Mouse (Mus musculus) midbrain, embryonic 10.5 days (tissue): ENCODE results near the gene Plekha5. TPM values are rescaled to one million over a fixed set of nuclear protein-coding genes. Genes with fewer than 3 reads are reported as not detected.
"Not testable (repeated sequence)": the region's sequence is repeated elsewhere in the genome, so short reads cannot be mapped to it uniquely, and the experiment has no call there.

ENCODE experiments used
- DNase-seq: peaks from one replicate; pipeline ENCODE4 v3.0.0-alpha.2; 2017; ENCODE audit warnings: low spot score
- H3K27ac ChIP-seq: fragments of 300-500 bp; sonication (generic); replicated peaks from 2 replicates; pipeline ENCODE4 v1.5.1; 2016; ENCODE audit warnings: mild to moderate bottlenecking
- H3K27me3 ChIP-seq: fragments of 300-500 bp; sonication (generic); 2 replicates; pipeline ENCODE4 v1.6.1; 2016; ENCODE audit warnings: low read depth, mild to moderate bottlenecking; ENCODE audit not compliant: poor library complexity, severe bottlenecking
- H3K36me3 ChIP-seq: fragments of 300-500 bp; sonication (generic); 2 replicates; pipeline ENCODE4 v1.6.1; 2016; ENCODE audit warnings: mild to moderate bottlenecking, moderate library complexity
- H3K4me1 ChIP-seq: fragments of 300-500 bp; sonication (generic); 2 replicates; pipeline ENCODE4 v1.6.1; 2016
- H3K4me3 ChIP-seq: fragments of 300-500 bp; sonication (generic); 2 replicates; pipeline ENCODE4 v1.5.1; 2016; ENCODE audit warnings: mild to moderate bottlenecking, moderate library complexity
- H3K9me3 ChIP-seq: fragments of 300-500 bp; sonication (generic); replicated peaks from 2 replicates; pipeline ENCODE4 v1.6.1; 2016; ENCODE audit warnings: mild to moderate bottlenecking
- WGBS: fragments of 180-500 bp; shearing (Covaris S2); methylation state at CpG from one replicate; pipeline ENCODE4 v1.1.7; 2016; 5-methylcytosine and 5-hydroxymethylcytosine counted together
- polyA plus RNA-seq: library from polyadenylated mRNA; unstranded; fragments of >200 nt; fragmentation: Nextera tagmentation; extraction: Ambion mirVana; gene quantifications from 2 replicates; pipeline ENCODE4 v1.2.1, GENCODE M21; 2016

Plekha5 gene
- polyA plus RNA-seq, 1 experiment from 2014 or later = 45.9 TPM

- H3K27ac ChIP-seq, H3K27me3 ChIP-seq, H3K9me3 ChIP-seq, H3K4me3 ChIP-seq, DNase-seq: not testable (repeated sequence)
- 97% methylated on average over 8 of the region's 8 CpGs for WGBS
- Histone ChIP-seq H3K36me3 (peaks cover 44% of the 10 kb centered on the region), H3K4me1 (peaks cover 81% of the 10 kb centered on the region)
These were observed 176.8 kb downstream of the Plekha5 start for GRCm38 (mm10) chr6:140600671-140601070.

- no peaks in the 10 kb centered on the region; the same call in 1 of the 2 replicates for H3K27me3 ChIP-seq
- no peaks in the 10 kb centered on the region for H3K9me3 ChIP-seq
- H3K36me3 ChIP-seq = peaks cover 39% of the 10 kb centered on the region
- H3K4me3 ChIP-seq = no peak overlapping the region
- H3K27ac ChIP-seq = no peak overlapping the region
- 92% methylated on average over 4 of the region's 4 CpGs for WGBS
- DNase-seq = no peak
- peaks cover 81% of the 10 kb centered on the region for H3K4me1 ChIP-seq
These were observed 177.3 kb downstream of the Plekha5 start for GRCm38 (mm10) chr6:140601175-140601574.

- Histone ChIP-seq H3K4me3 (no peak overlapping the region), H3K36me3 (peaks cover 24% of the 10 kb centered on the region), H3K9me3 (no peaks in the 10 kb centered on the region), H3K27me3 (no peaks in the 10 kb centered on the region; the same call in 1 of the 2 replicates), H3K4me1 (peaks cover 66% of the 10 kb centered on the region), H3K27ac (peak overlapping the region; percentile 81)
- 4% methylated on average over 8 of the region's 8 CpGs for WGBS
- peak; percentile 78 for DNase-seq
These were observed 179.5 kb downstream of the Plekha5 start for GRCm38 (mm10) chr6:140603228-140603944.

GRCm38 (mm10) chr6:140605173-140605572, 181.3 kb downstream of the Plekha5 start:
- 82% methylated on average over 5 of the region's 5 CpGs for WGBS
- peaks cover 16% of the 10 kb centered on the region for H3K36me3 ChIP-seq
- H3K4me3 ChIP-seq, DNase-seq, H3K9me3 ChIP-seq, H3K27me3 ChIP-seq: not testable (repeated sequence)
- H3K4me1 ChIP-seq = peaks cover 50% of the 10 kb centered on the region
- peak overlapping the region; percentile 81 for H3K27ac ChIP-seq

- peaks cover 50% of the 10 kb centered on the region for H3K4me1 ChIP-seq
- H3K4me3 ChIP-seq = no peak overlapping the region
- DNase-seq = no peak
- H3K27ac ChIP-seq = peak overlapping the region; percentile 61; the same call in 1 of the 2 replicates
- WGBS = 78% methylated on average over 3 of the region's 3 CpGs
- peaks cover 16% of the 10 kb centered on the region for H3K36me3 ChIP-seq
- no peaks in the 10 kb centered on the region; the same call in 1 of the 2 replicates for H3K27me3 ChIP-seq
- H3K9me3 ChIP-seq = no peaks in the 10 kb centered on the region
These were observed 181.9 kb downstream of the Plekha5 start for GRCm38 (mm10) chr6:140605732-140606131.

GRCm38 (mm10) chr6:140606534-140606933, 182.7 kb downstream of the Plekha5 start:
- no peak overlapping the region for H3K4me3 ChIP-seq
- no peaks in the 10 kb centered on the region for H3K9me3 ChIP-seq
- no peaks in the 10 kb centered on the region; the same call in 1 of the 2 replicates for H3K27me3 ChIP-seq
- WGBS = 64% methylated on average over 10 of the region's 10 CpGs
- H3K4me1 ChIP-seq = peaks cover 50% of the 10 kb centered on the region
- peak overlapping the region; percentile 61; the same call in 1 of the 2 replicates for H3K27ac ChIP-seq
- H3K36me3 ChIP-seq = peaks cover 11% of the 10 kb centered on the region
- DNase-seq = no peak

GRCm38 (mm10) chr6:140608666-140609065, 184.8 kb downstream of the Plekha5 start:
- H3K36me3 ChIP-seq = no peaks in the 10 kb centered on the region
- WGBS = 93% methylated on average over 6 of the region's 6 CpGs
- peaks cover 31% of the 10 kb centered on the region for H3K4me1 ChIP-seq
- no peaks in the 10 kb centered on the region for H3K9me3 ChIP-seq
- DNase-seq = no peak
- no peak overlapping the region for H3K27ac ChIP-seq
- H3K27me3 ChIP-seq = no peaks in the 10 kb centered on the region; the same call in 1 of the 2 replicates
- no peak overlapping the region for H3K4me3 ChIP-seq

GRCm38 (mm10) chr6:140609533-140609932, 185.7 kb downstream of the Plekha5 start:
- Histone ChIP-seq H3K4me1 (peaks cover 26% of the 10 kb centered on the region), H3K27me3 (no peaks in the 10 kb centered on the region; the same call in 1 of the 2 replicates), H3K9me3 (no peaks in the 10 kb centered on the region), H3K27ac (no peak overlapping the region), H3K4me3 (no peak overlapping the region), H3K36me3 (no peaks in the 10 kb centered on the region)
- DNase-seq = no peak
- 88% methylated on average over 4 of the region's 4 CpGs for WGBS

- H3K4me1 ChIP-seq = peaks cover 20% of the 10 kb centered on the region
- 92% methylated on average over 5 of the region's 5 CpGs for WGBS
- no peak overlapping the region for H3K27ac ChIP-seq
- no peak for DNase-seq
- no peaks in the 10 kb centered on the region for H3K36me3 ChIP-seq
- no peaks in the 10 kb centered on the region for H3K9me3 ChIP-seq
- H3K4me3 ChIP-seq = no peak overlapping the region
- H3K27me3 ChIP-seq = no peaks in the 10 kb centered on the region
These were observed 186.3 kb downstream of the Plekha5 start for GRCm38 (mm10) chr6:140610117-140610516.

GRCm38 (mm10) chr6:140611282-140611681, 187.4 kb downstream of the Plekha5 start:
- Histone ChIP-seq H3K36me3 (no peaks in the 10 kb centered on the region), H3K4me1 (peaks cover 10% of the 10 kb centered on the region), H3K4me3 (no peak overlapping the region), H3K27me3 (no peaks in the 10 kb centered on the region), H3K27ac (no peak overlapping the region), H3K9me3 (no peaks in the 10 kb centered on the region)
- no peak for DNase-seq
- 91% methylated on average over 4 of the region's 4 CpGs for WGBS

- no peaks in the 10 kb centered on the region for H3K9me3 ChIP-seq
- H3K27ac ChIP-seq = no peak overlapping the region
- H3K27me3 ChIP-seq = no peaks in the 10 kb centered on the region
- H3K4me1 ChIP-seq = peaks cover 5% of the 10 kb centered on the region
- H3K36me3 ChIP-seq = no peaks in the 10 kb centered on the region
- no peak for DNase-seq
- no peak overlapping the region for H3K4me3 ChIP-seq
- 82% methylated on average over 13 of the region's 13 CpGs for WGBS
These were observed 188.1 kb downstream of the Plekha5 start for GRCm38 (mm10) chr6:140611893-140612473.

- DNase-seq = no peak
- Histone ChIP-seq H3K27me3 (no peaks in the 10 kb centered on the region), H3K4me3 (no peak overlapping the region), H3K36me3 (no peaks in the 10 kb centered on the region), H3K4me1 (peaks cover 5% of the 10 kb centered on the region), H3K27ac (no peak overlapping the region), H3K9me3 (no peaks in the 10 kb centered on the region)
- 80% methylated on average over 3 of the region's 3 CpGs for whole genome bisulfite sequencing
These were observed 190.0 kb downstream of the Plekha5 start for GRCm38 (mm10) chr6:140613822-140614221.

- no peak for DNase-seq
- 93% methylated on average over 11 of the region's 11 CpGs for WGBS
- peaks cover 7% of the 10 kb centered on the region for H3K4me1 ChIP-seq
- no peaks in the 10 kb centered on the region for H3K27me3 ChIP-seq
- no peak overlapping the region for H3K4me3 ChIP-seq
- H3K36me3 ChIP-seq = no peaks in the 10 kb centered on the region
- no peak overlapping the region for H3K27ac ChIP-seq
- no peaks in the 10 kb centered on the region for H3K9me3 ChIP-seq
These were observed 190.9 kb downstream of the Plekha5 start for GRCm38 (mm10) chr6:140614711-140615110.
